Mouse (Mus musculus): ENCODE results near the gene Ankrd11. TPM values are rescaled to one million over a fixed set of nuclear protein-coding genes. Genes with fewer than 3 reads are reported as not detected.

Gene Ankrd11
- total RNA-seq, 2 experiments from 2014 or later = 47.4 to 55.4 TPM

GRCm38 (mm10) chr8:122904496-122904895 is 137.6 kb downstream of the Ankrd11 start:
- intact Hi-C loops (cut with DNase I) = no loop called here
- DNase-seq = no peak

DNA sequence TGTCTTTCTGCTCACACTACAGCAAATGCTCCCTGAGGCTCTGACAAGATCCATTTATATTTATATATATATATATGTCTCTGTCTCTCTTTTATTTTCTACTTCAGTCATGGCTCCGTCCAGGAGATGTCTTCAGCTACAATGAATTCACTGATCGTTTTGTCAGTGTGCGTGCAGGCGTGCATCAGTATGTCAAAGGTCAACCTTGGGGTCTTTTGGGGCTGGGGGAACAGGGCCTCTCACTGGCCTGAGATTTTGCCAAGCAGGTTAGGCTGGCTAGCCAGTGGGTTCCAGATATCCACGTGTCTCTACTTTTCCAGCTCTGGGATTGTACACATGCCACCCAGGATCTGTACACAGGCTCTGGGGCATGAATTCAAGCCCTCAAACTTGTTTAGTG is 139.1 kb downstream of the Ankrd11 start:
- intact Hi-C loops (cut with DNase I) = no loop called here
- no peak for DNase-seq

GRCm38 (mm10) chr8:122902581-122902980 is 139.5 kb downstream of the Ankrd11 start:
- no peak for DNase-seq
- intact Hi-C loops (cut with DNase I) = no loop called here

DNA sequence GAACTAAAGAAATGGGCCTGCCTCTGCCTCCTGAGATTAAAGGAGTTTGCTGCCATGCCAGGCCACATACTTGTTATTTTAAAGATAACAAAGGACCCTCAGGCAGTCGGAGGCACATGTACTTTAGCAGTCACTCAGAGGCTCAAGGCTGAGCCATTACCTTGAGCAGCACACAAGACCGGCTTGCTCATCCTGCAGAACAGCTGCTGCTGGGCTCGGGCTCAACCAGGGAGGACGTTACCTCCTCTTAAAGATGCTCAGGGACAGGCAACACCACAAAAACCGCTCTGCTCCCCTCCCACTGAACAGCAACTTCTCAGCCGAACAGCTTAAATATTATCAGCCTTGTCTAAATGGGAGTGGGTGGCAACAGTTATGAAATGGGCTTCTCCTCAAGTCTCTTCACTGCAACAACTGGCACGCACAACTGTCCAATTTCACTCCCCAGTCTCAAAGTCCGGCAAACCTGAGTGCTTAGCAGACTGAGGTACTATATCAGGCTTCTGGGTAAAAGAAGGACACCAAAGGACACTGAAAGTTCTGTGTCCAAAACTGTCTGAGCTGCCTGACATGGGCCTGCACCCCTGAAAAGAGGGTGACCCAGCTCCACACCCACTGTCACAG is 140.1 kb downstream of the Ankrd11 start:
- intact Hi-C loops (cut with DNase I) = no loop called here
- DNase-seq = no peak

GRCm38 (mm10) chr8:122901476-122901875 is 140.6 kb downstream of the Ankrd11 start:
- DNase-seq = no peak
- intact Hi-C loops (cut with DNase I) = no loop called here

- intact Hi-C loops (cut with DNase I) = loop anchor here (10.0 kb wide), 1 partner anchor 286 kb away; the partner anchor contains the start of gene Dpep1
- DNase-seq = no peak
These were observed 143.0 kb downstream of the Ankrd11 start for GRCm38 (mm10) chr8:122899085-122899484.

DNA sequence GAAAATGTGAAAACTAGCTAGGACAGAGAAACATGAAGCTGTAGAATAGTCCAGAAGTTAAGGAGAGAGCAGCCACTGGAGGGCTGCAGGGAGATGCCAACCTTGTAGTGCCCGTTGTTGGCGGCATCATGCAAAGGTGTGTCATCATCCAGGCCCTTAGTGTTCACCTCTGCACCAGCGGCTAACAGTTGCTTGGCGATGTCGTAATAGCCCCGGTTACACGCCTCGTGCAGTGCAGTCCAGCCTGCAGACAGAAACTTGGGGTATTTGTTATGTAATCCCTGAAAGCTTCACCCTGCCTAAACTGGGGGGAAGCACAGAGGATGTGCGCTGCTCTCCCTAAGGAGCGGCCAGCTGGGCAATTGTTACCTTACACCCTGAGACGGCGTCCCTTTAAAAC is 143.6 kb downstream of the Ankrd11 start:
- intact Hi-C loops (cut with DNase I) = loop anchor here (10.0 kb wide), 1 partner anchor 286 kb away; the partner anchor contains the start of gene Dpep1
- no peak for DNase-seq

GRCm38 (mm10) chr8:122898018-122898417 is 144.1 kb downstream of the Ankrd11 start:
- intact Hi-C loops (cut with DNase I) = loop anchor here (10.0 kb wide), 1 partner anchor 287 kb away; the partner anchor contains the start of gene Dpep1
- no peak for DNase-seq

DNA sequence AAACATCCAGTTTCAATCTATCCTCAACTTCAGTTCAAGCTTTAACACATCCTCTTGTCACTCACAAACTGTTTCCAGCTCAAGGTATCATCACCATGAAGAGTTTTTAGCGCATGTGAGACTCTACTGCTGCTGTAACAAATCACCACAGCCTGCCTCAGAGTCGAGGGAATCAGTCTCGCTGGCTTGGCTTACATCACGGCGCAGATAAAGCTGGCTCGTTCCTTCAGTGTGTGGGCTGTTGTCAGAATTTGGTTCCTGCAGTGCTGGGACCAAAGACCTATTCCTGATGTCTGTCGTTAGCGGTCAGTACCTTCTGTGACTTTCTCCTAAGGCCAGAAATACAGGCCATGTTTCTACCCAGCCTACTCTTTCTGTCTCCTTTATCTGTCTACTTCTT is 144.9 kb downstream of the Ankrd11 start:
- no peak for DNase-seq
- intact Hi-C loops (cut with DNase I) = loop anchor here (10.0 kb wide), 1 partner anchor 288 kb away; the partner anchor contains the start of gene Dpep1

- DNase-seq = no peak
- intact Hi-C loops (cut with DNase I) = loop anchor here (10.0 kb wide), 1 partner anchor 288 kb away; the partner anchor contains the start of gene Dpep1
These were observed 145.8 kb downstream of the Ankrd11 start for GRCm38 (mm10) chr8:122896317-122896716.

DNA sequence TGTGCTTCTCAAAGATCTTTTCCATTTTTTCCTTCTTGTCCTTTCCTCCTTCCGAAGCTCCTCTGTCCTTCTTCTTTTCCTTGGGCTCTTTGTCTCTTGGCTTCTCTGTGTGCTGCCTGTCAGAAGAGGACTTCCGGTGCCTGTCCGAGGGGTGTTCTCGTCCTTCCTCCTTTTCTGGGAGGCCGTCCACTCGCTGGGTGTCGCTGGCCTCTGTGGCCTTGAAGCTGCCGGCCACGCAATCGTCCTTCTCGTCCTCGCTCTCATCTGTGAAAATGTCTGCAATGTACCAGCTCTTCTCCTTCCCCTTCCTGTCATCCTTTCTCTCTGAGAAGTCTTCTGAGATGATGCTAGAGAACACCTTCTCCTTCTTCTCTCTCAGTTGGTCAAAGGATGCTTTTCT is 148.6 kb downstream of the Ankrd11 start:
- no peak for DNase-seq
- intact Hi-C loops (cut with DNase I) = loop anchor here (10.0 kb wide), 1 partner anchor 291 kb away; the partner anchor contains the start of gene Dpep1

- DNase-seq = no peak
- intact Hi-C loops (cut with DNase I) = loop anchor here (10.0 kb wide), 1 partner anchor 293 kb away; the partner anchor contains the start of gene Dpep1
These were observed 150.6 kb downstream of the Ankrd11 start for GRCm38 (mm10) chr8:122891440-122891839.

- DNase-seq = no peak
- intact Hi-C loops (cut with DNase I) = loop anchor here (1.0 kb wide), 1 partner anchor 43 kb away; no protein-coding TSS in a partner anchor
These were observed 158.4 kb downstream of the Ankrd11 start for GRCm38 (mm10) chr8:122883671-122884070.

DNA sequence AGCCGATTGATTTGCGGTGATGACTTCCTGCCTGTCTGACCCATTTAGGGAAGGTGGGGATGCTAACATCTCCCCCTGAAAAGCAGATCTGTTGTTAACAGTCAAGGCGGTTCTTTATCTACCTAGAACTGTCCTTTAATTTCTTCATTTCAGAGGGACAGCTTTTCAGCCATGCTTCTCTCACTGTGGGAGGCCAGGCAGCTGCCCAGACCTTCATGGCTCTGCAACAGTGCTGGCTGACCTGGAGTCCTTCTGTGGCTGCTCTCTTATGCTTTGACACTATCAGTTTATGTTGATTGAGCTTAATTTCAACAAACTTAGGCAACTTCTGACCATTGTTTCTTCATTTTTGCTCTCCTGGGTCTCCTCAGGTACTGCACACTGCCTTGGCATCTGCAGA is 161.8 kb downstream of the Ankrd11 start:
- intact Hi-C loops (cut with DNase I) = no loop called here
- no peak for DNase-seq

DNA sequence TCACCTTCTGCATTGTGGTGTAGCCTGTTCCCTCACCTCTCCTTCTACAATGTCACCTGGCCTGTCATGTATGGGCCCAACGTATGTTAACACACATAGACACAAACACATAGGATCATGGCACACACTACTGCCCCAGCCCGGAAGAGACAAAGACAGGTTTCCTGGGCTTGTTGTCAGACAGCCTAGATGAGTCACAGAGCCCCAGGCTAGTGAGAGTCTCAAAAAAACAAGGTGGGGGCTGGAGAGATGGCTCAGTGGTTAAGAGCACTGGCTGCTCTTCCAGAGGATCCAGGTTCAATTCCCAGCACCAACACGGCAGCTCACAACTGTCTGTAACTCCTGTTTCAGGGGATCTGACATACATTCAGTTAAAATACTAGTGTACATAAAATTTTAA is 163.8 kb downstream of the Ankrd11 start:
- intact Hi-C loops (cut with DNase I) = no loop called here
- DNase-seq = no peak

- no peak for DNase-seq
- intact Hi-C loops (cut with DNase I) = no loop called here
These were observed 166.9 kb downstream of the Ankrd11 start for GRCm38 (mm10) chr8:122875186-122875585.

- no peak for DNase-seq
- intact Hi-C loops (cut with DNase I) = no loop called here
These were observed 168.9 kb downstream of the Ankrd11 start for GRCm38 (mm10) chr8:122873171-122873570.

GRCm38 (mm10) chr8:122871663-122872062 is 170.4 kb downstream of the Ankrd11 start:
- DNase-seq = no peak
- intact Hi-C loops (cut with DNase I) = no loop called here

DNA sequence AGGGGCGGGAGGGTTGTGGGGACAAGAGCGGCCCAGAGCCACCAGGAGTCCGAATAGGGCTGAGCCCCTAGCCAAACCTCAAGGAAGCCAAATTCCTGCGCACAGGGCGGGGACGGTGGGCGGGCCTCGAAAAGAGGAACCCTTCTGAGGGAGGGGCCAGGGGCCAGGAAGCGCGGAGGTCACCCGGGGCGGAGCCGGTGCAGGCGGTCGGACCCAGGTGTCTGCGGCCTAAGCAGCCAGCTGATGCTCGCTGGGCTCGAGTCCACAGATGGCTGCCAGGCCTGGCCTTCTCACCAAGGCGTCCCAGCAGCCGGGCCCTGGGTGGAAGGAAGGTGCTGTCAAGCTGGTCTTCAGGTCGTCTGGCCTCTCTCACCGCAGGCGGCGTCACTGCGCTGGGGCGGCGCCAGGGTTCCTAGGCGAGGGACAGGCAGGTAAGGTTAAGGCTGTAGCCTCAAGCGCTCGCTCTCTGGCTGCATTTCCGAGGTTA is 171.7 kb downstream of the Ankrd11 start:
- no peak for DNase-seq
- intact Hi-C loops (cut with DNase I) = no loop called here

DNA sequence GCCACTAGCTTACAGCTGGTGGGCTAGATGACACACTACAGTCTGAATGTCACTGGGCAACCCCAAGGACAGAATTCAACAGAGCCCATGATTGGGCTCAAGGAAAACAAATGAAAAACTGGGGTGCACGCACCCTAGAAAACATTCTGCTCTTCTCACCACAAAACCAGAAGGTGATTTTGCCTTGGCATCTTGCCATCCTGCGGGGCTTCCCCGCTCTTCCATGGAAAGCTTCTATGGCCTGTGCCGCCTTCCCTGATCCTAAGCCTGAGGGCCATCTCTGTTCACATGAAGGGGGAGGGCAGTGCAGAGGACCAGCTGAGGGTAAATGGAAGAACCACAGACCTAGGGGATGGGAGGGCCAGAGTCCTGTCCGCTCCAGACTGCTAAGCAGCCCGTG is 174.1 kb downstream of the Ankrd11 start:
- intact Hi-C loops (cut with DNase I) = no loop called here
- DNase-seq = no peak

- no peak for DNase-seq
- intact Hi-C loops (cut with DNase I) = no loop called here
These were observed 175.8 kb downstream of the Ankrd11 start for GRCm38 (mm10) chr8:122866231-122866630.

DNA sequence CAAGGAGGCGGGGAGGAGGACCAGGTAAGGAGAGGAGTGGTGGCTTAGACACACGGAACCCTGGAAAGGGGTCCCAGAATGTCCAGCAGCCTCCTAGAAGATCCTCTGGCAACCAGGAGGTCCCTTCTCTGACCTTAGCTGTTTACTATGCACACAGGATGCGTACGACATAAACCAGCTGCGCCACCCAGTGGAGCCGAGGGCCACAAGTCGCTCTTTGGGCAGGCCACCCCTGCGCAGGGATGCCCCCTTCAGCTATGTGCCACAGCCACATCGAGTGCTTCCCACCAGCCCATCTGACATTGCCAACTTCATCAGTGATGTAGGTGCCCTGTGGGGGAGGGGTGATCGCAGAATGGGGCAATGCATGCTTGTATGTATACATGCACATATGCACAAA is 176.6 kb downstream of the Ankrd11 start:
- no peak for DNase-seq
- intact Hi-C loops (cut with DNase I) = no loop called here

All from gastrocnemius, postnatal 36 days (tissue).